Mouse (Mus musculus): ENCODE results near the gene Cryab. TPM values are rescaled to one million over a fixed set of nuclear protein-coding genes. Genes with fewer than 3 reads are reported as not detected.

Gene Cryab
- not detected in 2 replicates for polyA plus RNA-seq (2012)

DNA sequence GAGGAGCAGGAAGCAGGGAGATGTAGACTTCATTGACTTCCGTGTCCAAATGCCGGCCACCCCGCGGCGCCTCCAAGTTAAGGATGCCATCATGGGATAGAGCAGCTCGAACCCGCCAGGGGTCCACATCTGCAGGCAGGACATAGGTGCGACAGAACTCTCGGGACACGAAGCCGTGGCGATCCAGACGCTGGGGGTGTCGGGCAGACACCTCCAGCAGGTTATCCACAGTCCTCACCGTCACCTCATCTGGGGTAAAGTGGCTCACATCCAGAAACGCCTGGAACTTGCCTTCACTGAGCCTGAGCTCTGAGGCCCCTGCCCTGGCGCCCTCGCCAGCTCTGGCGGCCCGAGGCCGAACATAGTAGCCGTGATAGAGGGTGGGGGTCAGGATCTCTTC is at the start of gene Cryab:
Gene Cryab, plus strand, starts transcription at position 3 of the 400 bp plus-strand sequence.
- no peak for TF ChIP-seq GATA1 (IDR thresholded peaks at IDR 0.05; ENCODE audit: low read length)

DNA sequence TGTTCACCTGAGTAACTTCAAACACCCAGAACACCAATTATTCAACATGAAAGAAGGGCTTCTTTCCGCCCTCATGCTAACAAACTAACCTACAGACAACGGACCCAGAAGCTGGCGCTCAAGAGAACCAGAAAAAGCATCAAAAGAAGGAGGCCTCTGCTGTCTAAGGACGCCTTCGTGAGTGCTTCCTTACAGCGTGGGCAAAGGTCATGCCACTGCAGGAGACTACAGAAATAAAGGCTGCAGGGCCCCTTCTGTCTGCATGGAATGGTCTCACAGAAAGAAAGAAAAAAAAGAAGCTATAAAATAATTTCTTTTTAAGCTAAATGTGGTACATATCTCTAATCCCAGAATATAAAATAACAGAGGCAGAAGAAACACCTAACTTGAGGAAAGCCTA is 46.2 kb upstream of the Cryab start:
- no peak for TF ChIP-seq GATA1 (IDR thresholded peaks at IDR 0.05; ENCODE audit: low read length)

DNA sequence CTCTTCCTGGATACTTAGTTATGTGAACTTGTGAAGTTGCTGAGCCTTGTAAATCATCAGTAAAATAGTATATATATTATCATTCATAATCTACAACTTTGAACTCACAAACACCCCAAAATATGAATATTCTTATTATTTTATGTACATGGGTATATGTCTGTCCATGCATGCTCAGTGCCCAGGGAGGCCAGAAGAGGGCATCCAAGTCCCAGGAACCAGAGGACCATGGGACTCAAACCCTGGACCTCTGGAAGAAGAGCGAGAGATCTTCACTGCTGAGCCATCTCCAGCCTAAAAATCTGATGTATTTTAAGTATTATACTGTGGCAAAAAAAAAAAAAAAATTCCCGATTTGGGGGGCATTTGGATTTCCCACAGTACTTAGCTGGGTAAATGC is 42.0 kb upstream of the Cryab start:
- TF ChIP-seq GATA1 (IDR thresholded peaks at IDR 0.05; ENCODE audit: low read length), result no peak

DNA sequence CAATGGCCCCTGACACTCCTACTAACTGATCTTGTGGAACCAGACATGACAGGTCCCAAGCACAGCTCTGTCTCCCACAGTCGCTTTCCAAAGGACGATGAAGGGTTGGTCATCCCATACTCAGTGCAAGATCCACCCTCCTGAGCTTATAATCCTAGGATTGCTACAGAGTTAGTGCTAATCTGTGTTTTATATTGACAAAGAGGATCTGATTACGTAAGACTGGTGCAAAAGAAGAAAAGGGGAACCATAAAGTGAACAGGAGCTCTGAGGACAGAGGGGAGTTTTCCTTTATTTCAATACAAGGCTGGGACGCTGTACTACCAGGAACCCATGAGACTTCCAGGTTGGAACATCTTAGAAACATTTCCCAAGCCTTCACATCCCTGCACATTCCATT is 39.8 kb upstream of the Cryab start:
- no peak for TF ChIP-seq GATA1 (IDR thresholded peaks at IDR 0.05; ENCODE audit: low read length)

DNA sequence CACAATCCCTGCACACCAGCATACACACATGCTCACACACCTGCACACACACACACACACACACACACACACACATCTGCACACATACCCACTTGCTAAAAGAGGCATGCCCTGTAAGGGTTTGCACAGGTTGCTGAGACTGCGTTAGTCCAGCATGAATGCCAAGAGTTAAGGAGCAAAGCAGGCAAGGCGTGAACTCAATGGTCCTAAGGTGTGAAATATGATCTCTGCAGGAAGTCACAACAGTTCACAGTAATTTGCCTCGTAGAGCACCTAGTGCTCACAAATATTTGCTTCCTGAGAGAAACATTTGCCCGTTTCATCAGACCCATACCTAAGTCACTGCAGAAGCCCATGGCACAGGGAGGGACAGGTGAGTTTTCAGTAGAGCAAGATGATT is 36.9 kb upstream of the Cryab start:
- TF ChIP-seq GATA1 (IDR thresholded peaks at IDR 0.05; ENCODE audit: low read length), result no peak

DNA sequence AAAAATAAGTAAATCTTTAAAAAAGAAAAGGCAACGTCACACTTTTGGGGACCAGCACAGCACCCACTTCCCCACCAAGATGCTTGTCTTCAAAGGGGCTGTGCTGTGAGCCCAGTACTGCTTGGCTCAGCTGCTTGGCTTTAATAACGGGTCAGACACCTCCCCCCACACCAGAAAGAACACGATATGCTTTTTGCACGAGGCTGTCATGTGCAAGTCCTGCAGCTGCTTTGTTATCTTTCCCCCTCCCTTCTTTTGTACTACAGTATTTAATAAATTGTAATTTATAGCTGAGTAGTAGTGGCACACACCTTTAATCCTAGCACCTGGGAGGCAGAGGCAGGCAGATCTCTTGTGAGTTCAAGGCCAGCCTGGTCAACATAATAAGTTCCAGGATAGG is 32.2 kb upstream of the Cryab start:
- TF ChIP-seq GATA1 (IDR thresholded peaks at IDR 0.05; ENCODE audit: low read length), result no peak

DNA sequence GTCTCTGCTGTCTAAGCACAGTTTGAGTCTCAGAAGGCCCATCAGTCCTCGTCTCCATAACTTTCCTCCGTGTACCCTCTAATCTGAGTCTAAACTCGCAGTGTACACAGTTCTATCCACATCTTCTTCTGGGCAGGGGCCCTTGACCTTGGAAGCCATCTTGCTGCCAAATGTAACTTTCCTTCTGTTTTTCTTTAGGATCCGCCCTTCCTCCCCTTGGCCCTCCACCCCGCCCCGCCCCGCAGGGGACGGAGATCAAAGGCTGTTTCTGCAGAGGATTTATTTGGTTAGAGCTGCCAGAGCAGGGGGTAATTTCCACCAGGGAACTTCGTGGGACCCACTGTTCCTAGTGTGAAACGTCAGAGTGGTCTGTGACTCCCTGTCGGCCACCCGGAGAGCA is 30.1 kb upstream of the Cryab start:
- no peak for TF ChIP-seq GATA1 (IDR thresholded peaks at IDR 0.05; ENCODE audit: low read length)

DNA sequence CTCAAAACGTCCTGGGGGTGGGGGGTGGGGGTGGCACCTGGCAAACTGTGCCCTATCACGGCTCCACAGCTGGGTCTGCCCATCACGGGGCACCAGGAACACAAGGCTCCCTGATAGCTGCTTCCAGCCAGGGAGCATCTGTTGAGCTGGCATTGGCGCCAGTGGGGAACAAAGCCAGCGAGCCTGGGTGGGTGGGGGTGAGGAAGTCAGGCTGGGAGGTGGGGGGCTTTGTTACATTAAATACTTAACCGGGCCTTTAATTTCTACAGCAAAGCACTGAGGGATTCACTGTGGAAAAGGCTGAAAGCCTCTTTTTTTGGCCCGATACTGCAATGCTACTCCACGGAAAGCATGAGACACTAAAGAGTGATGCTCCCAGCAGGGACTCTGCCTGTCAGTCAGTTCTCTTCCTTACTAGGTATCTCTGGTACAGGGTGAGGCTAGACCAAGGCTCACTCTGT is 28.6 kb upstream of the Cryab start:
- TF ChIP-seq GATA1 (IDR thresholded peaks at IDR 0.05; ENCODE audit: low read length), result no peak

DNA sequence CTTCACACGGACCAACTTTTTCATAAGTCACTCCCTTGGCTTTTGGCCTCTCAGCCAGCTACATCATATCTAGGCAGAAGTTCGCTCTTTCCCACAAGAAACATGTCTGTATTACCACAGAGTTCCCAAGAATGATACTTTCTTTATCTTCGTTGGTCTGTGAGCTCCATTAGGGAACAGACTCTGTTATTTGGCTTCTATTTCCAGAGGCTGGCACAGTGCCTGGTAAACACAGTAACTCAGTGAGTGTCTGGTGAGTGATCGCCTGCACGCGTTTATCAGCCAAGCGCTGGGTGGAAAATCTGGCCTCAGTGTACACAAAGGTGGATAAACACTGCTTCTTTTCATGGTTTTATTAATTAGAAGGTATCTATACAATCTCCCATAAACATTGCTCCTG is 27.7 kb upstream of the Cryab start:
- no peak for TF ChIP-seq GATA1 (IDR thresholded peaks at IDR 0.05; ENCODE audit: low read length)

DNA sequence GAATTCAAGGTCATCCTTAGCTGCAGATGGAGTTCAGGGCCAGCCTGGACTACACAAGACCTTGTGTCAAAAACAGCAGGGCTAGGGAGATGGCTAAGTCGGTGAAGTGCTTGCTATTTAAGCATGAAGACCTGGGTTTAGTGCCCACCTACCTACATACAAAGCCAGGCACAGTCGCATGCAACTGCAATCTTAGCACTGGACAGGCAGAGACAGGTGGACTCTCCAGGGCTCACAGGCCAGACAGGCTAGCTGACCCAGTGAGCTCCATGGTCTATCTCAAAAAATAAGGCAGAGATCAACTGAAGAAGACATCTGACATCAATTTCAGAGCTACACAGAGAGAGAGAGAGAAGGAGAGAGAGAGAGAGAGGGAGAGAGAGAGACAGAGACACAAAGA is 27.0 kb upstream of the Cryab start:
- no peak for TF ChIP-seq GATA1 (IDR thresholded peaks at IDR 0.05; ENCODE audit: low read length)

DNA sequence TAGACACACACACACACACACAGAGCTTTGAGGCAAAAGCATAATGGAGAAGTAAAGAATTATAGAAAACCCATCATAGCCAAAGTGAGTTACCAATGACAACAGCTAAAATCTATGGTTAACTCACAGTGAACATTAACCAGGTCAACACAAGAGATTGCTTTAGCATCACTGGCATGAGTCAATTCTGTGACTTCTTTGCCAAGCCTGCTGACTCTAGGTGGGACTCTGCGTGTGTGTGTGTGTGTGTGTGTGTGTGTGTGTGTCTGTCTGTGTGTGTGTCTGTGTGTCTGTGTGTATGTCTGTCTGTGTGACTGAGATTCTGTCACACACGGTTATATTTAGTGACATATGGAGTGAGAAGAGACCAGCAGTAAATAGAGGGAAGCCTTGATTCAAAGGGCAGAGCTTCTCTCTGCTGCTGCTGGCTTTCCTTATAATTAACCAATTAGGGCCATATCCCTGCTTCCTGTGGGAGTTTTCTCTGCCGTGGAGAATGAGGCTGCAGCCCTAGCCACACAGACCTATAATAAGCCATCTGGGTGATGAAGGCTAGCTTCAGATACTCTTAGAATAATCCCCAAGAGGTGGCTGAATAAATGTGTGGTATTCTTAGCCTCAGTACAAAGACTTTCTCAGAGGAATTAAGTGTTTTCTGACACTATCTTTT is 26.3 kb upstream of the Cryab start:
- no peak for TF ChIP-seq GATA1 (IDR thresholded peaks at IDR 0.05; ENCODE audit: low read length)

DNA sequence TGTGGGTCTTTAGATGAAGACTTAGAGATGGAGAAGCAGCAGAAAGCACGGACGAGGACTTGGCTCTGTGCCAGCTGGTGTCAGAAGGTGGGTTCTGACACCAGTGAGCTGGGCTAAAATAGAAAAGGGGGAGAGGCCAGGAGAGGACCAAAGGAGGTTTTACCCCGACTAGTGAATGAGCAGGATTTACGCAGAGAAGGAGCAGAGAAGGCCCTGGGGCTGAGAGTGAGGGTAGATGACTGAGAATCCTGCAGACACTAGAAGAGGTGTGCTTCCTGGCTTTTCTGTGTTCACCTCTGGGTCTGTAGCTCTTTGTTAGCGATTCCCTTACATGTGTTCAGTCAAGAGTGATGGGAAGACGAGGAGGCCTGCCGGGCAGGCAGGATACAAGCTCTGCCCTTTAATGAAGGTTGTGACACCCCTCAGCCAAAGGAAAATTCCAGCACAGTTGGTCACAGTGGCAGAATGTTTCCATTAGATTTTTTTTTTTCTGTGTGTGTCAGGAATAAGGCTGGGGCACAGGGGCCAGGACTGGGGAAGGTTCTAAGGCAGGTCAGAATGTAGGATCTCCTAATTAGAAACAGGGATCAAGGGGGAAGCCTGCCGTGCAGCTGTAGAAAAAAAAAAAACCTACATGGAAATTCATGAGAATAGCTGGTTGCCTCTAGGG is 25.1 kb upstream of the Cryab start:
- TF ChIP-seq GATA1 (IDR thresholded peaks at IDR 0.05; ENCODE audit: low read length), result no peak

DNA sequence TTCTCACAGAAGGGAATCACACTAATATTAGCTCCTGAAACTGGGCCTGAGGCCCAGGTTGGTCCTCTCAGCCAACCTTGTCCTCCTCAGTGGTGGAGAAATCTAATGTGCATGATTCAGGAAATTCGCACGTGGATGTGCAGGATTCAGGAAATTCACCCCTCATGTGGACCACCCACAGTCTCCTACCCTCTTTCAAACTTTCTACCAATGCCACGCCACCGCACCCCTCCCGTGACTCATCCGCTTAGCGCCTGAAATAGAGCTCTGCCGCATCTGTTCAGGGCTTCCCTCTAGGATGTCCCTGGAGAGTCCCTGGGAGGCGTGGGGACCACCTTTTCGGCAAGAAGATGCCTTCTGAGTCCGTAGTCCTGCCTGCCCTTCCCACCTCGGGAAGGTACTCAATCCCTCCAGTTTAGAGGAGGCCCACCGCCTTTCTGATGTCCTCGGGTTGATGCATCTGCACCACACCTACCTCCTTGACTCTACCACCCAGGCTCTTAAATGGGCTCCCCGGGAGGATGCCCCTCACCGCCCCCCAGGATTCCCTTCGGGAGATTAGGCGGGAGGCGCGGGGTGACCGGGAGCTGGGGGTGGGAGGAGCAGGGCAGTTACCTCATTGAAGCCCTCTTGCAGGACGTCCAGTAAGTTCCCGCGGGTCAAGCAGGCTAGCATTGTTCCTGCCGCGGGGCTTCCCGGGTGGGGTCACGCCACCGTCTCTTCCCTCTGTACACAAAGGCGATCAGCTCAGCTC is 23.8 kb upstream of the Cryab start:
- TF ChIP-seq GATA1 (IDR thresholded peaks at IDR 0.05; ENCODE audit: low read length), result no peak

DNA sequence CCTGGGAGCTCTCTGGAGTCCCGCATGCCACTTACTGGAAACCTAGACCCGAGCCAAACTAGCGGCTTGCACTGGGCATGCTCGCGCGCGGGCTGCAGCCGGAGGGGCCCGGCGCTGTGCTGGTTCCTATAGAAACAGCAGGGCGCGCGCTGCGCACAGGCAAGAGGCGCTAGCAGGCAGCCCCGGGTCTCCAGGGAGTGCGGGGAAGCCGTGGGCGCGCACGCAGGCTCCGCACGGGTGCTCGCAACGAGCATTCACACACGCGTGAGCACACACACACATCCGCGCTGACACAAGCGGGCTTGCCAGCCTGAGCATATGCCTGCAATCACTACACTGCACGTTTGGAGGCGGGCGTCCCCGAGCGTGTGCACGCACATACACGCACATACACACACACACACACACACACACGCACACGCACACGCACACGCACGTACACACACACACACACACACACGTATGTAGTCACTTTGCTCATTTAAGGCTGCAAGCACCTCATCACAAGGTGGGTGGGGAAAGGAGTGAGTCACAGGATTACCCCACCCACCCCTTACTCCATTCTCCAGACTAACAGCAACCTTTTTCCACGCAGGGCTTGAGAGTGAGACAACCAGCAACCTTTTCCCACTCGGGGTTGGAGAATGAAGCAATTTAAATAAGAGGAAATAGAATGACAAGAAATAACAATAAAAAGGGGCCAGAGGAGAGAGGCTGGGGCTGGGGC is 23.0 kb upstream of the Cryab start:
- no peak for TF ChIP-seq GATA1 (IDR thresholded peaks at IDR 0.05; ENCODE audit: low read length)

DNA sequence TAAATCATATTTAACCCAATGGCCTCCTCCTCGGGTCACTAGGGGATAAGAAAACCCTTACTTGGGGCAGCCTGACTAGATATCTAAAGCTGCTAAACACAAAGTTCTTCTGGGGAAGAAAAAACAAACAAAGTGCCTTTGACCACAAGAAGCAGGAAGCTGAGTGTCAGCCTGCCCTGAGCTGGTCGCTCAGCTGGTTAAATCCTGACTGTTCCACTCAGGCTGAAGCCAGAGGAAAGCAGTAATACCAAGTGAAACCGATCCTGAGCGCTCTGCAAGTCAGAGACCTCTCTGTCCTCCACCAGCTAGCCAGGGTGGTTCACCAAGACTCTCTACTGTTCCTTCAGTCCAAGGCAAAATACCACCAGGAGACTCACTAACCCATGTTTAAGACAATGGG is 21.5 kb upstream of the Cryab start:
- no peak for TF ChIP-seq GATA1 (IDR thresholded peaks at IDR 0.05; ENCODE audit: low read length)

DNA sequence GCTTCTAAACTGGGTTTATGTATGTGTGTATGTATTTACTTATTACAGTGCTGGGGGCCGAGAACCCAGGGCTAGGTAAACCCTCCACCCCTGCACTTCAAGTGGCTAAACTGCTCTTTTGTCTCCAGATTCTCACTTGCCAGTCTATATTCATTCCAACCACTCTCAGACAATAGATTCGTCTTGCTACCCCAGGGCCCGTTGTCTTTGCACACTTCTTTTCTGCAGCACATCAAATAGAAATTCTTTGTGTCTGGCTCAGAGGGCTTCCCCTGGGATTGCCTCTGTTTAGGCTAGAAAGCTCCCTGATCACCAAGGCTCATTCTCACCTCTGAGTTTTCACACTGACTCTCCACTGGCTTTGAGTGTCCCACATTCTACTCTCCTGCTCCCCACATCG is 18.6 kb upstream of the Cryab start:
- TF ChIP-seq GATA1 (IDR thresholded peaks at IDR 0.05; ENCODE audit: low read length), result no peak

Measured in G1E-ER4 (cell line).